Mouse (Mus musculus): ENCODE data around the gene Naxd.
A peak's percentile ranks its signal among the peaks of the same experiment; 100 is the strongest.
"Not testable (repeated sequence)": the region's sequence is repeated elsewhere in the genome, so short reads cannot be mapped to it uniquely, and the experiment has no call there.

Gene Naxd

DNA sequence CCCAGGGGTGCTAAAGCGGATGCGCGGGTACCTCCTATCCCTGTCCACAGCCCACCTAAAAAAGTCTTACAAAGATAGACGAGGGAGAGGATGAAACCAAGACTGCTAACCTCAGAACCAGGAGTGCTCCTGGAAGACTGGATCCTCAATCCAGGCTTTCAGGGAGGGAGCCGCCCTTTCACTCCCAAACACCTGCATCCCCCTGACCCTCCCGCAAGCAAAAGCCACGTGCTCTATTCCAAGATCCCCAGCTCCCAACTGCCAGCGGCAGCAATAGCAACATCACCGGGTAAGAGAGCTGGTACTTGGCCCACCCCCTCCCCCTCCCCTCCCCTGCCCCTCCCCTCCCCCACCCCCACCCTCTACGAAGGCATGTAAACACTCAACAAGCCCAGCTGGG, 21.9 kb upstream of the Naxd start:
- DNase-seq: no peak

- no peak for DNase-seq
These were observed 21.4 kb upstream of the Naxd start for GRCm38 (mm10) chr8:11475876-11476275.

GRCm38 (mm10) chr8:11476338-11477177, 20.7 kb upstream of the Naxd start:
- peak; percentile 86 for DNase-seq

DNA sequence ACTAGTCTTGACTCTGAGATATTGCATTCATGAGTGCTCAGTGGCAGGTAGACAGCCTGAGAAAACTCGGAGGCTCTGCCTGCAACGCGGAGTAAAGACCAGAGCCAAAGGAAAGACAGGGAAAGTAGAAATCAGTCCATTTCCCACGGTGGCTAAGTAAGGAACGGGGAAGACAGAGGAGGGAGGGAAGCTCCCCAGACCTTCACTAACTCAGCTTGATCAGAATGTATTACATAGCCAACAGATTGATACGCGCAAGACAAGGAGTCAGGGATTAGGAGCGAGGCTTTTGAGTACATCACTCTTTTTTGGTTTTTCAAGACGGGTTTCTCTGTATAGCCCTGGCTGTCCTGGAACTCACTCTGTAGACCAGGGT, 20.1 kb upstream of the Naxd start:
- DNase-seq: no peak

- peak; percentile 78 for DNase-seq
These were observed 19.2 kb upstream of the Naxd start, which contains the start of gene Rab20 for GRCm38 (mm10) chr8:11477811-11478761. Rab20 (minus strand) TSS chr8:11478710.

DNA sequence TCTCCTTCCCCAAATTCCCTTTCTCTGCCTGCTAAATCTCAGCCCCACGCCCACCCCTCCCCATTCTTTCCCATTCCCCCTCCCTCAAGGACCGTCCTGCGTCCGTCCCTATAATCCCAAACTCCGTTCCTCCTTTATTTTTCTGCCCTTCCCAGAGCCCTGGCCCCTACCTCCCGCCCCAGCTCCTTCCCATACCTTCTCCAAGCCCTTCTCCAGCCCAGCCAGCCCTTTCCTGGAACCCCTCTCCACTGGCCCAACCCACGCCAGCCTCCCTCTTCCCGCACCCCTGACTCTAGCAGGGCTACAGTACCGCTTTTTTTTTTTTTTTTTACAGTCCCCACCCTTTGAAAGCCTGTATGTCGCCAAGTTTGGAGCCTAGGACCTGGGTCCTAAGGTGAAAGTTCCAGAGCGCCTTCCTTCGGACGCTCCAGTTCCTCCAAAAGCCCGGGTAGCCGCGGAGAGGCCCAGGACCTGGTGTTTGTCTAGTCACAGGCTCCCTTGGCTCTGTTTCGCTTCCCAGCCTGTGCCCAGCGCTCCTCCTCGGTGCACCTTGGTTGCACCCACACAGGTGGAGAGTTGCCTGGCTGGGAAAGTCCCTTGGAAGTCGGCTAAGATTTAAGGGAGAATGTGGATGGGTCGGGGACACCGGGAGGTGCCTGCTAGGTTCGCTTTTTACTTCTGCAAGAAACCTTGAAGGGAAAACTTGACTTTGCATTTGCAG, 18.3 kb upstream of the Naxd start:
- no peak for DNase-seq

DNA sequence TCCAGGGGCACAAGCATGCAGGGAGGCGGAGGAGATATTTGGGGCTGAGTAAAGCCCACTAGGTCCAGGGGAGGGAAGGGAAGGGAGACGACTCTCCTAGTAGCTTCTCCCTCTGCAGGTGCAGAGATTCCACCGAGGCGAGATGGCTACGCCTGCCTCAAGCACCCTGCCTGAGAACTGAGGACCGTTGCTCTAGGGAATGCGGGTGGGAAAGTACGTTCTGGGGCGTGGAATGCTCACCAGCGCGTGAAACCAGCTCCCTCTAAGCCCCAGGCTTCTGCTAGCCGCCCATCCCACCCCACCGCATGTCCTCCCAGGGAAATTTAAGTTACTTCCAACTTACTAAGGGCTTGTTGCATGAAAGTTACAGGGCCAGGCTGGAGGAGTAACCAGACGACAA, 17.7 kb upstream of the Naxd start:
- DNase-seq: no peak

DNA sequence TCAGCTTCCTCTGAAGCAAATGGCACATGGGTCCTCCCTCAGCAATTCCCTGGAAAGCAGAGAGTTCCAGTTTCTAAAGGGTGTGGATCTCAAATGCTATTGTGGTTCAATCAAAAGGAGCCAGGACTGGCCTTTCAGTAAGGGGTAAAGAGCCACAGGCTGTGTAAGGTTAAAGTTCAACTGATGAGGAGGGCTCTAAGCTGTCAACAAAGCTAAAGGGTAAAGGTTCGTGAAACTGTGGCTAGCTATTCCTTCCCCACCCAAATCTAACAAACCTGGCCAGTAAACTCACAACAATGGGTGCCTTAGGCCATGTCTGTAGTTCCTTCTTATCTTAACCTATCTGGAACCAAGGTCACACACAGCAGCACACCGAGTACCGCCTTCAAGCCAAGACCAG, 15.4 kb upstream of the Naxd start:
- DNase-seq: no peak

- no peak for DNase-seq
These were observed 14.8 kb upstream of the Naxd start for GRCm38 (mm10) chr8:11482537-11482936.

DNA sequence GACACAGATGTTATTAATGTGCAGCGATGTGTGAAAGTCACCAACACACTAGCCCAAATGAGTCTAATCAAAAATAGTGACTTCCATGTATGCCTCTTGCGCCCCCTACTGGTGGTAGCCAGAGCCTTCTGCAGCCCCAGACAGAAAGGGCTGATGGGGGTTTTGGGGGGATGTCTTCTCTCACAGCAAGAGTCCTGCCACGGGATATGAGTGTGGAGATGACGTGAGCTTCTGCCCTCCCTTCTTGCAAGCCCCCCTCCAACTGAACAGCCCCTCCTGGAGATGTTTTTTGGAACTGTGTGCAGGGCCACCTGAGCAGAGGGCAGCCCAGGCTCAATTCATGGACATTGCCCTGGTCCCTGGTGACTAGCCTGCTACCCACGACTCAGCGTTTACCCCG, 11.2 kb upstream of the Naxd start:
- DNase-seq: peak; percentile 84

GRCm38 (mm10) chr8:11487229-11487628, 10.1 kb upstream of the Naxd start:
- no peak for DNase-seq

DNA sequence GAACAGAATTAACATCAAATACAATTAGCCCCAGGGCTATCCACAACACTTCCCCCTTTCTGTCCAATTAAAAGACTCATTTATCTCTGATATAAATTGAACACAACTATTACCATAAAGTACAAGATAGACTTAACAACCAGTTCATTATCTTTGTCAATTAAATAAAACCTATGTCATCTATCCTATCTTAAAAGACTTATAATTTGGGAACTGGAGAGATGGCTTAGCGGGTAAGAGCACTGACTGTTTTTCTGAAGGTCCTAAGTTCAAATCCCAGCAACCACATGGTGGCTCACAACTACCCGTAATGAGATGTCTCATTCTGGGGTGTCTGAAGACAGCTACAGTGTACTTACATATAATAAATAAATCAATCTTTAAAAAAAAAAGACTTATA, 5.0 kb upstream of the Naxd start:
- not testable (repeated sequence) for DNase-seq

DNA sequence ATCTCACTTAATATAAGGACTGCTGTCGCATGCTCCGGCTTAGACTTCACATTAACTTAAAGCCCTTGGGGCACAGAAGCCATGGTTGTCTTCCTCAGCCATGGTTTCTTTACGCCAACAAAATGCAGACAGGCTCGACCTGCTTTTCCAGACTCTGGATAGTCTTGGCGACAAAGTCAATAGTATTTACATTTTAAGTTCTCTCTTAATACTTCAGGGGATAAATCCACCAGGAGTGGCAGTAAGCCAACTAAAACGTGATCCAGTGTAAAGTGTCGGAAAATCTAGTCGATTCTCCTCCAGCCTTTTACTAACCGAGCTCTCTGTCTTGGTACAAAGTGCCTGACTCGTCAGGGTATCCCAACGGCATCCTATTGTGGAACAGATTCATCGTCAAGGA, 975 bp downstream of the Naxd start:
- no peak for DNase-seq

DNA sequence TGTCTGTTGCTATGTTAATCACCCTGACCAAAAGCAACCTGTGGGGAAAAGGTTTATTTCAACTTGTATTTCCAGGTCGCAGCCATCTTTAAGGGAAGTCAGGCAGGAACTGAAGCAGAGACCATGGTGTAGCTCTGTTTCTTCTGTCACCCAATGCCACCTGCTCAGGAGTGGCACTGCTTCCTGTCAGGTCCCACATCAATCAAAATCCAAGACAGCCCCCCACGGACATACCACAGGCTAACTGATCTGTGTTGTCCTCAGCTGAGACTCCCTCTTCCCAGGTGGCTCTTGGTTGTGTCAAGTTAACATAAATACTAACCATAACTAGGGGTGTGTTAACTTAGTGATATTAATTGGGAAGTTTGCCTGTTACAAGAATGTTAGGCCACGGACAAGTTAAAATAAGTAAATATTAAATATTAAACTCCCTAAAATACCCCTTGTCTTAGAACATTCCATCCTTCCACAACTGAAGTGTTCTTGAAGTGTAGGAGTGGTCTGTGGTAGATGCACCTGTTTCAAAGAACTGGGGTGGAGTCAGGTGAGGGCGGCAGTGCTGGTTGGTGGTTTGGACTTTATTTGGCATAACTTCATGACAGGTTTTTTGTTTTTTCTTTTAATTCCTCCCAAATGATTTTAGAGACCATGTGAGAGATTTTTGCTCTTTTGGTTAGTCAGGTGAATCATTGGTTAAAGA, 1.6 kb downstream of the Naxd start:
- no peak for DNase-seq

- DNase-seq: no peak
These were observed 6.3 kb downstream of the Naxd start for GRCm38 (mm10) chr8:11503476-11504232.

DNA sequence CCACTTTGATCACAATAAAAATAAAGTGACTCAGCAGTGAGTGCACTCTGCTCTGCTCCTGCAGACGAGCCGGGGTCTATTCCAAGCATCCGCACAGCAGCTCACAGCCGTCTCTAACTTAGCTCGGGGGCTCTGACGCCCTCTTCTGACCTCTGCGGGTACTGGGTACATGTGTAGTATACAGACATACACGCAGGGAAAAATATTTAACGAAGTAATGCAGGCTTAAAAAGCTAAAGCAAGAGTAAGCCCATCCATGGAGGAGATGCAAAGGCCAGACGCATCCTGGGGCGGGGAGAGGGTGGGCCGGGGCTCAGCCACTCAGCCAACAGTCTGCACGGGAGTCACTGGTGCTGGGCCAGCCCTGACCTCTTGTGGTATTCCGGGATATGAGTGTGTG, 8.8 kb downstream of the Naxd start:
- DNase-seq: no peak

- DNase-seq: peak; percentile 80
These were observed 9.5 kb downstream of the Naxd start for GRCm38 (mm10) chr8:11506802-11507201.

DNA sequence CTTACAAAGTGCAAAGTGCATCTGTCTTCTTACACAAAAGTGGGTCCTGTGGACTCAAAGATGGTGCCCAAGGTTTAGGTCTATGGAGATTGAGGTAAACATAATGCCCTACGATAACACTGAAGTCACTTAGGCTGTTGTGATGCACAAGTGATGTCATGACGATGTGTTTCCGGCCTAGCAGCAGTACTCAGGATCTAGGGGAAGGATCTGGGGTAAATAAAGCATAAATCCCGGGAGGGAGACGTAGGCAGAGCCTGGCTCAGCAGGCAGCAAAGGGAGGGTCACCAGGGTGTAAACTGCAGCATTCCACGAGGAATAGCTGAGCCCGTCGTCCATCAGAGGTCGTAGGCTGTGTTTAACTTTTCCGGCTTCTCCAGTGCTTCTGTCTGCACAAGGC, 11.6 kb downstream of the Naxd start:
- DNase-seq: no peak

GRCm38 (mm10) chr8:11510971-11511370, 13.7 kb downstream of the Naxd start:
- no peak for DNase-seq

- no peak for DNase-seq
These were observed 15.4 kb downstream of the Naxd start for GRCm38 (mm10) chr8:11512711-11513110.

DNA sequence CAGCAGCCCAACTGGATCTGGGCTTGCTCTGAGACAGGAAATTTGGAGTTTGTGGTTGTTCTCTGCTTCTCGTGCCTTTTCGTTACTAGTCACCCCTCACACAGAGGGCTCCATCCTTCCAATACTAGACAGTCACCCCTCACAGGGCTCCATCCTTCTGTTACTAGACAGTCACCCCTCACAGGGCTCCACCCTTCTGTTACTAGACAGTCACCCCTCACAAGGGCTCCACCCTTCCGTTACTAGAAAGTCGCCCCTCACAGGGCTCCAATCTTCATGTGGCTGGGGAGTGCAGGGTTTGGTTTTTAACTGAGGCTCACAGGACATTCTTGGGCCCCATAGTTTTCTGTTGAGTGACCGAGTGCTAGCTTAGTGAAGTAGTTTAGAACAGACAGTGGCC, 15.9 kb downstream of the Naxd start:
- DNase-seq: no peak

DNA sequence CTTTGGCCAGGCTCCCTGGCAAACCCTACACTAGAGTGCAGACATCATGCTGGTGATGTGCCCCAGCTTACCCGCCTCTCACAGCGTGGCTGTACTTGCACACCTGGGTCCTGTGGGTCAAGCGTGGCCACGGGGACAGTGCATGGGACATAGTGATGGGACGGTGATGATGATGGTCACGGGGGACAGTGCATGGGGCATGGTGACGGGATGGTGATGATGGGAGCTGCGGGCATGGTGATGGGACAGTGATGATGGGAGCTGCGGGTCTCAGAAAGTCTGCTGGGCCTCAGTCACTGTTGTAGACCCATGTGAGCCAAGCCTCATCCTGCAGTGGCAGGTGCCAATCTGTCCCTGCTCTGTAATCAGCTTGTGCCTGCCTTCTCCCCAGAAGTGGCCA, 19.0 kb downstream of the Naxd start:
- DNase-seq: no peak

Measured in lung, postnatal 10 days (tissue).